Mouse (Mus musculus) left cerebral cortex, adult 18-20 months (tissue): ENCODE data around the gene Cdc42ep1. TPM values are rescaled to one million over a fixed set of nuclear protein-coding genes. Genes with fewer than 3 reads are reported as not detected.
A peak's percentile ranks its signal among the peaks of the same experiment; 100 is the strongest.
"Not testable (repeated sequence)": the region's sequence is repeated elsewhere in the genome, so short reads cannot be mapped to it uniquely, and the experiment has no call there.

Experiments used
- DNase-seq, 2 experiments: peaks; one replicate each; pipeline ENCODE4 v3.0.0; 2021 to 2022; ENCODE audit warnings: low spot score in 2 of 2, mixed read lengths in 1 of 2
- total RNA-seq, 2 experiments: library from RNA; stranded (reverse); gene quantifications; 2 replicates each; pipeline ENCODE4 v1.2.3; 2021

Cdc42ep1 gene
- total RNA-seq, 2 experiments from 2014 or later: 15.3 to 16.3 TPM

- not testable (repeated sequence) for DNase-seq
These were observed 4.4 kb downstream of the Cdc42ep1 start for GRCm38 (mm10) chr15:78846805-78847204.

- peak; percentile 72 to 89 for DNase-seq
These were observed 6.0 kb downstream of the Cdc42ep1 start for GRCm38 (mm10) chr15:78848467-78848866.

- DNase-seq: no peak
These were observed 7.1 kb downstream of the Cdc42ep1 start for GRCm38 (mm10) chr15:78849485-78849884.

- peak in 1 of 2 experiments; percentile 30 for DNase-seq
These were observed 7.8 kb downstream of the Cdc42ep1 start for GRCm38 (mm10) chr15:78850059-78850824.

GRCm38 (mm10) chr15:78850944-78851343 is 8.5 kb downstream of the Cdc42ep1 start:
- no peak for DNase-seq

- DNase-seq: peak; percentile 92 to 95
These were observed 9.2 kb downstream of the Cdc42ep1 start for GRCm38 (mm10) chr15:78851505-78852153.

- no peak for DNase-seq
These were observed 13.0 kb downstream of the Cdc42ep1 start, which contains the start of gene Lgals2 for GRCm38 (mm10) chr15:78855303-78855965. Lgals2 (minus strand) TSS chr15:78855529.

GRCm38 (mm10) chr15:78857009-78857408 is 14.6 kb downstream of the Cdc42ep1 start:
- peak; percentile 34 to 38 for DNase-seq

GRCm38 (mm10) chr15:78859311-78859710 is 16.9 kb downstream of the Cdc42ep1 start:
- DNase-seq: no peak

GRCm38 (mm10) chr15:78859714-78860113 is 17.3 kb downstream of the Cdc42ep1 start:
- no peak for DNase-seq

GRCm38 (mm10) chr15:78862280-78862679 is 19.9 kb downstream of the Cdc42ep1 start:
- no peak for DNase-seq

- DNase-seq: no peak
These were observed 20.7 kb downstream of the Cdc42ep1 start for GRCm38 (mm10) chr15:78863154-78863553.

- no peak for DNase-seq
These were observed 21.4 kb downstream of the Cdc42ep1 start for GRCm38 (mm10) chr15:78863852-78864253.

- DNase-seq: no peak
These were observed 26.0 kb downstream of the Cdc42ep1 start for GRCm38 (mm10) chr15:78868398-78868797.

GRCm38 (mm10) chr15:78868826-78869233 is 26.4 kb downstream of the Cdc42ep1 start:
- DNase-seq: no peak

GRCm38 (mm10) chr15:78869775-78870174 is 27.4 kb downstream of the Cdc42ep1 start:
- DNase-seq: peak; percentile 32 to 43

- no peak for DNase-seq
These were observed 29.7 kb downstream of the Cdc42ep1 start for GRCm38 (mm10) chr15:78872021-78872608.

GRCm38 (mm10) chr15:78873803-78874435 is 31.5 kb downstream of the Cdc42ep1 start:
- DNase-seq: no peak

GRCm38 (mm10) chr15:78874989-78875388 is 32.6 kb downstream of the Cdc42ep1 start:
- no peak for DNase-seq

GRCm38 (mm10) chr15:78875537-78875936 is 33.1 kb downstream of the Cdc42ep1 start:
- no peak for DNase-seq

- DNase-seq: peak; percentile 71 to 82
These were observed 33.9 kb downstream of the Cdc42ep1 start for GRCm38 (mm10) chr15:78876258-78876696.
